Mouse (Mus musculus) liver, postnatal 0 days (tissue): ENCODE measurements around the gene Hist2h2ac.

Source experiments
- CTCF ChIP-seq: sonication (generic); IDR thresholded peaks from 2 replicates; pipeline ENCODE4 v1.5.1; 2016; ENCODE audit warnings: antibody characterized with exemption, low read depth
- EP300 ChIP-seq: IDR thresholded peaks from 2 replicates; pipeline ENCODE4 v1.6.1; 2016; ENCODE audit warnings: antibody characterized with exemption, low read depth, mild to moderate bottlenecking

GRCm38 (mm10) chr3:96194966-96195365 is 25.7 kb downstream of the Hist2h2ac start:
- TF ChIP-seq CTCF (no peak), EP300 (no peak)
